Mouse (Mus musculus) intestine, embryonic 15.5 days (tissue): ENCODE data around the gene Tgfbr3. TPM values are rescaled to one million over a fixed set of nuclear protein-coding genes. Genes with fewer than 3 reads are reported as not detected.

Source experiments
- ATAC-seq: fragments of 200-750 bp; cut with Nextera tagmentation; 2 replicates; pipeline ENCODE4 v1.8.0; 2017; ENCODE audit warnings: moderate TSS enrichment, moderate library complexity
- H3K27ac ChIP-seq: fragments of 300-500 bp; sonication (generic); 2 replicates; pipeline ENCODE4 v1.5.1; 2015; ENCODE audit warnings: mild to moderate bottlenecking, inconsistent platforms
- H3K27me3 ChIP-seq: fragments of 300-500 bp; sonication (generic); replicated peaks from 2 replicates; pipeline ENCODE4 v1.6.1; 2015; ENCODE audit warnings: inconsistent platforms
- H3K36me3 ChIP-seq: fragments of 300-500 bp; sonication (generic); 2 replicates; pipeline ENCODE4 v1.6.1; 2015; ENCODE audit warnings: inconsistent platforms
- H3K4me1 ChIP-seq: fragments of 300-500 bp; sonication (generic); replicated peaks from 2 replicates; pipeline ENCODE4 v1.6.1; 2015; ENCODE audit warnings: inconsistent platforms
- H3K4me2 ChIP-seq: fragments of 300-500 bp; sonication (generic); replicated peaks from 2 replicates; pipeline ENCODE4 v1.6.1; 2015; ENCODE audit warnings: mild to moderate bottlenecking, inconsistent platforms
- H3K4me3 ChIP-seq: fragments of 300-500 bp; sonication (generic); replicated peaks from 2 replicates; pipeline ENCODE4 v1.5.1; 2015; ENCODE audit warnings: inconsistent platforms
- H3K9ac ChIP-seq: fragments of 300-500 bp; sonication (generic); 2 replicates; pipeline ENCODE4 v1.6.1; 2015; ENCODE audit warnings: inconsistent platforms
- H3K9me3 ChIP-seq: fragments of 300-500 bp; sonication (generic); 2 replicates; pipeline ENCODE4 v1.6.1; 2016; ENCODE audit warnings: inconsistent platforms
- WGBS: fragments of 180-500 bp; shearing (Covaris S2); methylation state at CpG from one replicate; pipeline ENCODE4 v1.1.7; 2015; 5-methylcytosine and 5-hydroxymethylcytosine counted together
- polyA plus RNA-seq: library from polyadenylated mRNA; unstranded; fragments of >200 nt; fragmentation: Nextera tagmentation; extraction: Ambion mirVana; gene quantifications from 2 replicates; pipeline ENCODE4 v1.2.1, GENCODE M21; 2015

The Tgfbr3 gene
- polyA plus RNA-seq, 1 experiment from 2014 or later = 14.4 TPM

DNA sequence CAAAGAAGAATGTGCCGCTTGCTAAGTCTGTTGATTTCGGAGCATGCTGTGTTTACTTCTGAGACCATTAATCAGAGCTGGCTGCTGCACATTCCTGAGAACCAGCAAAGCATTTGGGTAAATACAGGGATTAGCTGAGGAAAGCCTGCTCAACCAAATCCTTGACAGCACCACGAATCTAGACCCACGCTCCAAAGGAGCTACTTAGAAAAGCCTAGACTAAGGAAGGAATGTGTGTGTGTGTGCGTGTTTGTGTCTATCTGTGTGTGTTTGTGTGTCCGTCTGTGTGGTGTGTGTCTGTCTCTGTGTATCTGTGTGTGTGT is 20.5 kb downstream of the Tgfbr3 start:
- H3K4me2 ChIP-seq = peak overlapping the region; percentile 34
- 14% methylated on average over 6 of the region's 6 CpGs for WGBS
- peak overlapping the region; percentile 54; the same call in 1 of the 2 replicates for H3K27ac ChIP-seq

GRCm38 (mm10) chr5:107268121-107269005 is 21.1 kb downstream of the Tgfbr3 start:
- H3K4me3 ChIP-seq = no peak overlapping the region
- no peak overlapping the region for H3K9ac ChIP-seq
- H3K9me3 ChIP-seq = no peaks in the 10 kb centered on the region
- peak overlapping the region; percentile 54 for H3K27ac ChIP-seq
- peak overlapping the region; percentile 34 for H3K4me2 ChIP-seq
- no peaks in the 10 kb centered on the region for H3K27me3 ChIP-seq
- no peaks in the 10 kb centered on the region for H3K36me3 ChIP-seq
- peaks cover 21% of the 10 kb centered on the region for H3K4me1 ChIP-seq
- no peak for ATAC-seq
- WGBS = 36% methylated on average over 16 of the region's 16 CpGs

More for the DNA sequence above, 20.5 kb downstream of the Tgfbr3 start:
- Histone ChIP-seq H3K9ac (no peak overlapping the region), H3K36me3 (no peaks in the 10 kb centered on the region), H3K4me1 (peaks cover 22% of the 10 kb centered on the region), H3K27me3 (no peaks in the 10 kb centered on the region), H3K9me3 (no peaks in the 10 kb centered on the region), H3K4me3 (no peak overlapping the region)
- no peak for ATAC-seq

- H3K4me3 ChIP-seq = no peak overlapping the region
- no peak for ATAC-seq
- WGBS = 82% methylated on average over 3 of the region's 3 CpGs
- no peaks in the 10 kb centered on the region for H3K27me3 ChIP-seq
- H3K27ac ChIP-seq = no peak overlapping the region
- no peak overlapping the region for H3K4me2 ChIP-seq
- no peak overlapping the region for H3K9ac ChIP-seq
- H3K4me1 ChIP-seq = peaks cover 13% of the 10 kb centered on the region
- H3K9me3 ChIP-seq = no peaks in the 10 kb centered on the region
- no peaks in the 10 kb centered on the region for H3K36me3 ChIP-seq
These were observed 22.9 kb downstream of the Tgfbr3 start for GRCm38 (mm10) chr5:107266566-107266965.

GRCm38 (mm10) chr5:107264426-107265360 is 24.7 kb downstream of the Tgfbr3 start:
- H3K4me1 ChIP-seq = peaks cover 8% of the 10 kb centered on the region
- no peak overlapping the region for H3K4me2 ChIP-seq
- no peak overlapping the region for H3K4me3 ChIP-seq
- WGBS = 90% methylated on average over 16 of the region's 16 CpGs
- no peak overlapping the region for H3K27ac ChIP-seq
- H3K27me3 ChIP-seq = no peaks in the 10 kb centered on the region
- no peak for ATAC-seq
- no peaks in the 10 kb centered on the region for H3K36me3 ChIP-seq
- no peak overlapping the region for H3K9ac ChIP-seq
- no peaks in the 10 kb centered on the region for H3K9me3 ChIP-seq

DNA sequence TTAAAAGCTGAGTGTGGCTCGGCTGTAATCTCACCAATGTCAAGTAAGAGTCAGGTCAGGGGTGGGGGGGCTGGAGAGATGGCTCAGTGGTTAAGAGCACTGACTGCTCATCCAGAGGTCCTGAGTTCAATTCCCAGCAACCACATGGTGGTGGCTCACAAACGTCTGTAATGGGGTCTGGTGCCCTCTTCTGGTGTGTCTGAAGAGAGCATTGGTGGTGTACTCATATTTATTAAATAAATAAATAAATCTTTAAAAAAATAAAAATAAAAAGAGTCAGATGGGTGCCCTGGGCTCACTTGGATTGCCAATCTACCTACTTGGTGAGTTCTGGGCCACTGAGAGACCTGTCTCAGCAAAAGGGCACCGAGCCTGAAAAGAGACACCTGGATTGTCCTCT is 25.6 kb downstream of the Tgfbr3 start:
- peaks cover 5% of the 10 kb centered on the region for H3K4me1 ChIP-seq
- H3K27ac ChIP-seq = no peak overlapping the region
- peaks cover 3% of the 10 kb centered on the region; the same call in 1 of the 2 replicates for H3K36me3 ChIP-seq
- no peaks in the 10 kb centered on the region for H3K27me3 ChIP-seq
- no peak for ATAC-seq
- H3K4me3 ChIP-seq = no peak overlapping the region
- H3K9ac ChIP-seq = no peak overlapping the region
- WGBS = 89% methylated on average over 3 of the region's 3 CpGs
- no peaks in the 10 kb centered on the region for H3K9me3 ChIP-seq
- H3K4me2 ChIP-seq = no peak overlapping the region

- Histone ChIP-seq H3K4me2 (no peak overlapping the region), H3K36me3 (peaks cover 3% of the 10 kb centered on the region; the same call in 1 of the 2 replicates), H3K4me1 (no peaks in the 10 kb centered on the region), H3K27ac (no peak overlapping the region), H3K9ac (no peak overlapping the region), H3K9me3 (no peaks in the 10 kb centered on the region), H3K27me3 (no peaks in the 10 kb centered on the region), H3K4me3 (no peak overlapping the region)
- WGBS = 85% methylated on average over 6 of the region's 6 CpGs
- ATAC-seq = no peak
These were observed 27.5 kb downstream of the Tgfbr3 start for GRCm38 (mm10) chr5:107261930-107262329.

- H3K36me3 ChIP-seq = peaks cover 3% of the 10 kb centered on the region; the same call in 1 of the 2 replicates
- H3K4me1 ChIP-seq = no peaks in the 10 kb centered on the region
- 73% methylated on average over 10 of the region's 10 CpGs for WGBS
- no peak overlapping the region for H3K4me3 ChIP-seq
- H3K27me3 ChIP-seq = no peaks in the 10 kb centered on the region
- no peaks in the 10 kb centered on the region for H3K9me3 ChIP-seq
- no peak for ATAC-seq
- no peak overlapping the region for H3K27ac ChIP-seq
- no peak overlapping the region for H3K4me2 ChIP-seq
- H3K9ac ChIP-seq = no peak overlapping the region
These were observed 28.5 kb downstream of the Tgfbr3 start for GRCm38 (mm10) chr5:107260708-107261495.

GRCm38 (mm10) chr5:107259487-107260040 is 29.9 kb downstream of the Tgfbr3 start:
- no peak overlapping the region for H3K9ac ChIP-seq
- 83% methylated on average over 4 of the region's 4 CpGs for WGBS
- H3K27ac ChIP-seq = no peak overlapping the region
- peaks cover 3% of the 10 kb centered on the region; the same call in 1 of the 2 replicates for H3K36me3 ChIP-seq
- no peak overlapping the region for H3K4me3 ChIP-seq
- H3K27me3 ChIP-seq = no peaks in the 10 kb centered on the region
- H3K4me1 ChIP-seq = no peaks in the 10 kb centered on the region
- H3K9me3 ChIP-seq = no peaks in the 10 kb centered on the region
- ATAC-seq = no peak
- no peak overlapping the region for H3K4me2 ChIP-seq

DNA sequence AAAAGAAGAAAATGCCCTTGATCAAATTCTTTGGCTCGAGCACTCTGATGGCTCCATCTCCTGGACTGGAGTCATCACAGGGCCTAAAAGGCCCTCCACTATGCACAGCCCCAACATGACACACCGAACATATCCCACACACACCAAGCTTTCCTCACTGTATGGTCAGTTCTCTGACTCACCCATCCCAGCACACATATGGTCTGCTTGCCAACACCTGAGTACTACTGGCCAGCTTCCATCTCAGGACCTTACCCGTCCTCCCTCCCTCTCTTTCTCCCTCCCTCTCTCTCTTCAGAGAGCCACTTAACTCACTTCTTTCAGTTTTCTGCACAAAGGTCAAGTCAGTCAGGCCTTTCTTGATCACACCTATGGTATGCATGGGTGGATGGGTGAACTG is 36.0 kb downstream of the Tgfbr3 start:
- H3K4me3 ChIP-seq = no peak overlapping the region
- peak overlapping the region; percentile 54 for H3K27ac ChIP-seq
- H3K27me3 ChIP-seq = no peaks in the 10 kb centered on the region
- H3K4me2 ChIP-seq = no peak overlapping the region
- 86% methylated on average over 3 of the region's 3 CpGs for WGBS
- no peak for ATAC-seq
- no peaks in the 10 kb centered on the region for H3K9me3 ChIP-seq
- H3K4me1 ChIP-seq = peaks cover 26% of the 10 kb centered on the region
- no peak overlapping the region for H3K9ac ChIP-seq
- no peaks in the 10 kb centered on the region for H3K36me3 ChIP-seq

DNA sequence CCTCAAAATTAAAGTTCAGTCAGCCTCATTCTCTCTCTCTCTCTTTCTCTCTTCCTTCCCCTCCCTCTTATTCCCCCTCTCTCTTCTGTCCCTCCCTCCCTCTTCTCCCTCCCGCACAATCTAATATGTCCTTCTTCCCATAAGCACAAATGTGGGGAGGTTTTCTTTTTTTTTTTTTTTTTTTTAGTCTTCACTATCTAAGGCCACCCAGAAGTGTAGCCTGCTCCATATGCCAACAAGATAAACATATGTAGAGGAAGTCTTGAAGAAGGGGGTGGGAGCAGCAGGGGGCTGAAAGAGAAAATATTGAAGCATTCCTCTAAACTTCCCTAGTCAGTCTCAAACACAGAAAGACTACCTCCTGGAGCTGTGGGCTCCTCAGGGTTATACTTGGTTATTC is 37.0 kb downstream of the Tgfbr3 start:
- Histone ChIP-seq H3K9me3 (no peaks in the 10 kb centered on the region), H3K9ac (no peak overlapping the region), H3K4me3 (no peak overlapping the region), H3K4me2 (no peak overlapping the region), H3K27ac (peak overlapping the region; percentile 56), H3K4me1 (peaks cover 26% of the 10 kb centered on the region), H3K36me3 (no peaks in the 10 kb centered on the region), H3K27me3 (no peaks in the 10 kb centered on the region)
- WGBS = 20% methylated on average over 1 of the region's 1 CpGs
- ATAC-seq = peak; percentile 54

GRCm38 (mm10) chr5:107251751-107252305 is 37.6 kb downstream of the Tgfbr3 start:
- Histone ChIP-seq H3K4me2 (no peak overlapping the region), H3K36me3 (no peaks in the 10 kb centered on the region), H3K27ac (peak overlapping the region; percentile 56), H3K27me3 (no peaks in the 10 kb centered on the region), H3K4me3 (no peak overlapping the region), H3K9me3 (no peaks in the 10 kb centered on the region), H3K4me1 (peaks cover 26% of the 10 kb centered on the region), H3K9ac (no peak overlapping the region)
- WGBS = 11% methylated on average over 3 of the region's 3 CpGs
- peak; percentile 88 for ATAC-seq
